Mouse (Mus musculus) small intestine, adult 2 months (tissue): ENCODE measurements at regions not wholly inside any gene's neighbourhood (a gene's known extent, or its start where the extent isn't known, plus 50 kb on each side); places are given as distances from the start of the nearest gene placed in this dataset.

Source experiments
- CTCF ChIP-seq: fragments of 200-500 bp; IDR thresholded peaks from 2 replicates; pipeline ENCODE4 v1.5.1; 2012; ENCODE audit warnings: low read depth, mild to moderate bottlenecking, control low read depth, inconsistent platforms, low read length, moderate library complexity, mixed read lengths; ENCODE audit not compliant: insufficient replicate concordance, insufficient read length; ENCODE audit errors: extremely low read depth
- POLR2A ChIP-seq: fragments of 200-500 bp; IDR thresholded peaks from 2 replicates; pipeline ENCODE4 v1.6.1; 2012; ENCODE audit warnings: low read depth, mild to moderate bottlenecking, control low read depth, inconsistent platforms, low read length, moderate library complexity

- no peak for TF ChIP-seq CTCF
- no peak for TF ChIP-seq POLR2A
Observed at GRCm38 (mm10) chr15:92975774-92976173, 299.2 kb downstream of the Gxylt1 start.
